Mouse (Mus musculus) CH12.LX (cell line): ENCODE results near the gene Zpbp2. TPM values are rescaled to one million over a fixed set of nuclear protein-coding genes. Genes with fewer than 3 reads are reported as not detected.

Source experiments
- DNase-seq: peaks from one replicate; pipeline ENCODE4 v3.0.0-alpha.2; 2013; ENCODE audit errors: extremely low read depth
- H3K27ac ChIP-seq: 2 replicates; pipeline ENCODE4 v1.5.1; 2012; ENCODE audit warnings: low read depth, mild to moderate bottlenecking, control low read depth, moderate library complexity; ENCODE audit not compliant: insufficient read depth
- H3K27me3 ChIP-seq: replicated peaks from 2 replicates; pipeline ENCODE3; 2012; ENCODE audit warnings: inconsistent platforms
- H3K36me3 ChIP-seq, 2 experiments: replicated peaks in 1 of 2; 2 replicates each; pipeline versions ENCODE3 to v1.6.1; 2012; ENCODE audit warnings: inconsistent platforms in 1 of 2, low read length in 1 of 2, mild to moderate bottlenecking in 1 of 2, mixed read lengths in 1 of 2, moderate library complexity in 1 of 2; ENCODE audit not compliant: control insufficient read depth in 1 of 2, insufficient read depth in 1 of 2
- H3K4me1 ChIP-seq, 2 experiments: 2 replicates each; pipeline ENCODE4 v1.6.1; 2012; ENCODE audit warnings: inconsistent platforms in 1 of 2, moderate library complexity in 1 of 2; ENCODE audit not compliant: insufficient read depth in 2 of 2, control insufficient read depth in 1 of 2
- H3K4me2 ChIP-seq: 2 replicates; pipeline ENCODE4 v1.6.1; 2012; ENCODE audit warnings: low read depth, mild to moderate bottlenecking, control low read depth; ENCODE audit not compliant: poor library complexity, insufficient read depth, severe bottlenecking
- H3K4me3 ChIP-seq, 3 experiments: fragments of 150-350 bp in 1 of 3; sonication (generic) in 1 of 3; replicated peaks in 1 of 3; 2 replicates each; pipeline versions ENCODE3 to v1.5.1; 2011 to 2012; ENCODE audit warnings: low read depth in 2 of 3, low read length in 2 of 3, mild to moderate bottlenecking in 2 of 3, moderate library complexity in 2 of 3, control low read depth in 1 of 3, improper control_type of control experiment in 1 of 3, inconsistent platforms in 1 of 3, mixed read lengths in 1 of 3; ENCODE audit not compliant: poor library complexity in 1 of 3
- H3K79me2 ChIP-seq: replicated peaks from 2 replicates; pipeline ENCODE4 v1.6.1; 2012; ENCODE audit warnings: mild to moderate bottlenecking, moderate library complexity; ENCODE audit not compliant: control insufficient read depth, poor library complexity, insufficient read depth, severe bottlenecking; ENCODE audit errors: extremely low read depth
- H3K9ac ChIP-seq: 2 replicates; pipeline ENCODE4 v1.6.1; 2012; ENCODE audit warnings: low read depth, mild to moderate bottlenecking, control low read depth, moderate library complexity; ENCODE audit not compliant: insufficient read depth
- H3K9me3 ChIP-seq: replicated peaks from 2 replicates; pipeline ENCODE3; 2012; ENCODE audit warnings: low read length, inconsistent platforms, mixed read lengths
- CHD1 ChIP-seq: IDR thresholded peaks from 2 replicates; pipeline ENCODE4 v1.6.1; 2012; ENCODE audit warnings: low read depth, low read length, improper control_type of control experiment, inconsistent platforms
- CHD2 ChIP-seq: IDR thresholded peaks from 2 replicates; pipeline ENCODE4 v1.6.1; 2011; ENCODE audit warnings: low read length, improper control_type of control experiment
- CTCF ChIP-seq, 2 experiments: IDR thresholded peaks in 1 of 2; conservative IDR thresholded peaks in 1 of 2; 2 replicates each; pipeline ENCODE4 v1.5.1; 2011 to 2012; ENCODE audit warnings: low read depth in 2 of 2, low read length in 2 of 2, improper control_type of control experiment in 1 of 2, inconsistent platforms in 1 of 2, mild to moderate bottlenecking in 1 of 2, moderate library complexity in 1 of 2
- EP300 ChIP-seq: IDR thresholded peaks from 2 replicates; pipeline ENCODE4 v1.6.1; 2011; ENCODE audit warnings: low read length, improper control_type of control experiment
- ETS1 ChIP-seq: conservative IDR thresholded peaks from 2 replicates; pipeline ENCODE4 v1.6.1; 2012; ENCODE audit warnings: low read depth, mild to moderate bottlenecking, inconsistent platforms, low read length, improper control_type of control experiment, moderate library complexity
- GABPA ChIP-seq: IDR thresholded peaks from 2 replicates; pipeline ENCODE4 v1.6.1; 2012; ENCODE audit warnings: low read depth, low read length, improper control_type of control experiment, inconsistent platforms; ENCODE audit not compliant: insufficient replicate concordance
- HCFC1 ChIP-seq: IDR thresholded peaks from 2 replicates; pipeline ENCODE4 v1.6.1; 2012; ENCODE audit warnings: low read depth, mild to moderate bottlenecking, inconsistent platforms, low read length, improper control_type of control experiment
- IRF4 ChIP-seq: IDR thresholded peaks from 2 replicates; pipeline ENCODE4 v1.6.1; 2014; ENCODE audit warnings: low read depth, mild to moderate bottlenecking, inconsistent platforms, low read length, improper control_type of control experiment
- JUN ChIP-seq: IDR thresholded peaks from 2 replicates; pipeline ENCODE4 v1.6.1; 2011; ENCODE audit warnings: low read depth, mild to moderate bottlenecking, low read length, improper control_type of control experiment, moderate library complexity; ENCODE audit not compliant: insufficient read depth
- JUND ChIP-seq: conservative IDR thresholded peaks from 2 replicates; pipeline ENCODE4 v1.6.1; 2011; ENCODE audit warnings: low read depth, low read length, improper control_type of control experiment
- MAFK ChIP-seq: IDR thresholded peaks from 2 replicates; pipeline ENCODE4 v1.6.1; 2011; ENCODE audit warnings: low read length, improper control_type of control experiment; ENCODE audit not compliant: insufficient replicate concordance
- MAX ChIP-seq: IDR thresholded peaks from 2 replicates; pipeline ENCODE4 v1.6.1; 2011; ENCODE audit warnings: low read length, improper control_type of control experiment
- MAZ ChIP-seq: IDR thresholded peaks from 2 replicates; pipeline ENCODE4 v1.6.1; 2012; ENCODE audit warnings: low read depth, mild to moderate bottlenecking, inconsistent platforms, low read length, improper control_type of control experiment, moderate library complexity
- MEF2A ChIP-seq: IDR thresholded peaks from 2 replicates; pipeline ENCODE4 v1.6.1; 2014; ENCODE audit warnings: low read depth, mild to moderate bottlenecking, inconsistent platforms, low read length, improper control_type of control experiment, borderline replicate concordance
- MXI1 ChIP-seq: IDR thresholded peaks from 2 replicates; pipeline ENCODE4 v1.6.1; 2011; ENCODE audit warnings: mild to moderate bottlenecking, low read depth, low read length, improper control_type of control experiment
- MYC ChIP-seq: IDR thresholded peaks from 2 replicates; pipeline ENCODE4 v1.6.1; 2011; ENCODE audit warnings: low read depth, mild to moderate bottlenecking, improper control_type of control experiment, low read length
- NELFE ChIP-seq: IDR thresholded peaks from 2 replicates; pipeline ENCODE4 v1.6.1; 2011; ENCODE audit warnings: low read depth, low read length, improper control_type of control experiment
- NRF1 ChIP-seq: IDR thresholded peaks from 2 replicates; pipeline ENCODE4 v1.6.1; 2014; ENCODE audit warnings: low read depth, mild to moderate bottlenecking, inconsistent platforms, low read length, improper control_type of control experiment, moderate library complexity
- POLR2A ChIP-seq: IDR thresholded peaks from 2 replicates; pipeline ENCODE4 v1.6.1; 2011; ENCODE audit warnings: low read depth, mild to moderate bottlenecking, improper control_type of control experiment, low read length
- POLR2AphosphoS2 ChIP-seq: IDR thresholded peaks from 2 replicates; pipeline ENCODE4 v1.6.1; 2011; ENCODE audit warnings: low read depth, low read length, improper control_type of control experiment
- RAD21 ChIP-seq: IDR thresholded peaks from 2 replicates; pipeline ENCODE4 v1.6.1; 2011; ENCODE audit warnings: low read depth, mild to moderate bottlenecking, low read length, improper control_type of control experiment, moderate library complexity
- RCOR1 ChIP-seq: conservative IDR thresholded peaks from 2 replicates; pipeline ENCODE4 v1.6.1; 2012; ENCODE audit warnings: low read depth, mild to moderate bottlenecking, inconsistent platforms, low read length, improper control_type of control experiment
- SIN3A ChIP-seq: IDR thresholded peaks from 2 replicates; pipeline ENCODE4 v1.6.1; 2012; ENCODE audit warnings: low read length, improper control_type of control experiment, inconsistent platforms
- SMC3 ChIP-seq: IDR thresholded peaks from 2 replicates; pipeline ENCODE4 v1.6.1; 2011; ENCODE audit warnings: low read depth, low read length, improper control_type of control experiment
- TBP ChIP-seq: conservative IDR thresholded peaks from 2 replicates; pipeline ENCODE4 v1.6.1; 2011; ENCODE audit warnings: low read depth, low read length, improper control_type of control experiment
- TCF12 ChIP-seq: IDR thresholded peaks from 2 replicates; pipeline ENCODE4 v1.6.1; 2014; ENCODE audit warnings: low read depth, mild to moderate bottlenecking, inconsistent platforms, low read length, improper control_type of control experiment
- USF1 ChIP-seq: IDR thresholded peaks from 2 replicates; pipeline ENCODE4 v1.6.1; 2014; ENCODE audit warnings: low read depth, mild to moderate bottlenecking, inconsistent platforms, low read length, improper control_type of control experiment
- USF2 ChIP-seq: conservative IDR thresholded peaks from 2 replicates; pipeline ENCODE4 v1.6.1; 2011; ENCODE audit warnings: low read depth, low read length, improper control_type of control experiment
- ZC3H11A ChIP-seq: IDR thresholded peaks from 2 replicates; pipeline ENCODE4 v1.6.1; 2012; ENCODE audit warnings: low read depth, mild to moderate bottlenecking, inconsistent platforms, low read length, improper control_type of control experiment
- ZKSCAN1 ChIP-seq: IDR thresholded peaks from 2 replicates; pipeline ENCODE4 v1.6.1; 2012; ENCODE audit warnings: low read depth, inconsistent platforms, low read length, improper control_type of control experiment, borderline replicate concordance
- ZMIZ1 ChIP-seq: IDR thresholded peaks from 2 replicates; pipeline ENCODE4 v1.6.1; 2012; ENCODE audit warnings: low read depth, mild to moderate bottlenecking, inconsistent platforms, low read length, improper control_type of control experiment
- ZNF384 ChIP-seq: IDR thresholded peaks from 2 replicates; pipeline ENCODE4 v1.6.1; 2012; ENCODE audit warnings: low read depth, low read length, improper control_type of control experiment, inconsistent platforms
- dilution Hi-C: fragments of 300-500 bp; cut with MboI; formaldehyde crosslinking; loops from 2 replicates; pipeline ENCODE4 v1.14.3; 2020; ENCODE audit warnings: low sequenced_read_pairs; ENCODE audit not compliant: extremely low pct_unique_long_range_greater_than_20kb, extremely low pct_ligation_motif_present
- in situ Hi-C: fragments of 300-500 bp; cut with MboI; formaldehyde crosslinking; loops from 3 replicates; pipeline ENCODE4 v1.14.3; 2019; ENCODE audit warnings: low sequenced_read_pairs, low pct_ligation_motif_present, low pct_unique_long_range_greater_than_20kb, mixed read lengths
- polyA plus RNA-seq: library from polyadenylated mRNA; unstranded; fragments of >175 nt; gene quantifications from 2 replicates; pipeline ENCODE4 v1.2.1, GENCODE M21; 2012; ENCODE audit warnings: low read depth; ENCODE audit not compliant: insufficient read length
- total RNA-seq, 2 experiments: library from RNA; depleted of rRNA; stranded (reverse); fragments of 300-350 nt in 1 of 2; fragments of >200 nt in 1 of 2; gene quantifications; 2 replicates each; pipeline ENCODE4 v1.2.3; 2012 to 2014

The Zpbp2 gene
- total and polyA plus RNA-seq, 3 experiments: 3.2 to 3.9 (median 3.7) TPM

DNA sequence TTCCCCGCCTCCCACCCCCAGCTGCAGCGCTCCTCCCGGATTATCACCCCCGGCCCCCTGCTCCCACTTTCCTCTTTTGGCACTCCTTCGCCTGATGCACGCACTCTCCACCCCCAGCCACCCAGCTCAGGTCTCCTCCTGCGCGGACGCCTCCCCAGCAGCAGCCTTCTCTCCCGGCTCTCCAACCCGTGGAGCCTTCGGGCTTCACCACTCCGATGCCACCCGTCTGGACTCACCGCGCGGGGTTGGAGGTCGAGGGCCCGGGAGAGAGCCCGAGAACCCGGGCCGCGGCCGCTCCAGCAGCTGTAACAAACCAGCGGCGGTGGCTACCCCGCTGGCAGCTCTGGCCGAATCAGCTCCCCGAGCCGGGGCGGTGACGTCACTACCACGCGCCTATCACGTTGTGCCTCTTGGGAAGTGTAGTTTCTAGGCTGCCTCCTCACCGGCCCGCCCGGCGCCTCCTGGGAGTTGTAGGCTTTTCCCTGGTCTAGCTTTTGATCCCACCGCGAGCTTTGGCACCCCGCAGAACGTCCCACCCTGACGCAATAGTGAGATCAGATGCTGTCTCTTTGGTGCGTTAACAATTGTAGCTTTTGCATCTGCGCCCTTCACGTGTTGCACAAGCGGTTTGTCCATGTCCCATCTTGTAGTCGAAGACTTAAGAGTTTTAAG lies 36.1 kb downstream of the Zpbp2 start, which contains the start of gene Ormdl3 (continued):
- TF ChIP-seq TBP: peak; percentile 75
- peak; percentile 100 for TF ChIP-seq HCFC1
- peak; percentile 93 for TF ChIP-seq MXI1
- TF ChIP-seq RAD21: no peak
- no peak for TF ChIP-seq MAFK
- no peak; the same call in none of the 2 replicates for TF ChIP-seq MAZ
- no peak for TF ChIP-seq JUN
- peak; percentile 62 for TF ChIP-seq IRF4
- peak; percentile 29; the same call in 1 of the 2 replicates for TF ChIP-seq MYC
- TF ChIP-seq CHD2: peak; percentile 84
- peak; percentile 74; the same call in 1 of the 2 replicates for TF ChIP-seq POLR2AphosphoS2
- no peak for TF ChIP-seq JUND
- TF ChIP-seq, all 38 proteins: peak for 24

DNA sequence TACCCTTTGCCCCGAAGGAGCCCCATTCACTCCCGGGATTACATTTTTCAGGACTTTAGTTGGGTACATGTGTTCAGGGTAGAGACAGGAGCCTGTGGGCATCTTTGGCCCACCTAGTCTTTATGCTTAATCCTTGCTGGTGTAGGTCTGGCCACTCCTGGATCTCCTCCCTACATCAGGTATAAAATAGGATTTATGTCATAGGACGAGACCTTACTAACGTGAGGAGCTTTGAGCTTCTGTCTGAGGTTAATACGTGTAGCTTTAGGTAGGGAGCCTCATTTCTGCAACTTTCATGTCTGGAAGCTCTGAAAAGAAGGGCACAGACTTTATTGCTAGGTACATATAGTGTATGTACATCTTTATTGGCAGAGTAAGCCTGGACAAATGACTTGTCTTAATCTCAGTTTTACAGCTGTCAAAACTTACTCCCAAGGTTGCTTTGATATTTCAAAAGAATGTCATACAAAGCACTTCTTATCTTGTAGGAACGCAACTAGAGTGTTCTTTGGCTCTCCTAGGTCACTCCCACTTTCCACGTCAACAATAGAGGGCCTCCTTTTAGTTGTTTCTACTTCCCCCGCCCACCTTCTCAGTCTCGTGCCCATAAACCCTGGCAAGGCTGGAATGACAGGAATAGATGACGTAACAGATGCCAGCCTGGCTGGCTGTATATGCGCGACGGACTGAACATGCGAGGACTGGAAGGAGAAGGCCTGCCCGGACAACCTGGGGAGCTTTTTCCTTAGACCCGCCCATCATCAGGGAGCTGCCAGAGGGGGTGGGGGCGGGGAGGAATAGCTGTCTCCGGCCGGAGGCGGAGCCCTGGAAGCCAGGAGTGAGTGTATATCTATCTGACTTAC lies 37.0 kb downstream of the Zpbp2 start:
- H3K79me2 ChIP-seq: peaks cover 17% of the 10 kb centered on the region
- peaks cover 10 to 23% of the 10 kb centered on the region in 2 experiments for H3K36me3 ChIP-seq
- TF ChIP-seq JUND (0 out of 2 replicates have a peak, but pooled peaks have one; percentile 8), POLR2AphosphoS2 (no peak), NELFE (no peak), POLR2A (no peak; the same call in 1 of the 2 replicates), MAX (peak; percentile 5; the same call in 1 of the 2 replicates), ZMIZ1 (no peak; the same call in 1 of the 2 replicates), MAZ (peak; percentile 93), ZNF384 (0 out of 2 replicates have a peak, but pooled peaks have one; percentile 5), RAD21 (no peak), MEF2A (peak; percentile 66), MXI1 (peak; percentile 49; the same call in 1 of the 2 replicates), HCFC1 (peak; percentile 64), EP300 (no peak), CTCF (conservative IDR thresholded peaks at IDR 0.05 in 1 of 2, IDR thresholded peaks at IDR 0.05 in 1 of 2; ENCODE audit: low read depth in 2 of 2, low read length in 2 of 2) (no peak), CHD2 (peak; percentile 88), ETS1 (peak; percentile 62; the same call in 1 of the 2 replicates), SMC3 (no peak), ZKSCAN1 (no peak), ZC3H11A (no peak), TCF12 (peak; percentile 44; the same call in 1 of the 2 replicates), NRF1 (no peak), JUN (no peak), RCOR1 (0 out of 2 replicates have a peak, but pooled peaks have one; percentile 55), USF1 (no peak), TBP (peak; percentile 35; the same call in 1 of the 2 replicates), CHD1 (no peak), GABPA (no peak), SIN3A (0 out of 2 replicates have a peak, but pooled peaks have one; percentile 55), USF2 (no peak), MAFK (no peak)

More for the DNA sequence above, 37.0 kb downstream of the Zpbp2 start:
- Histone ChIP-seq H3K9ac (peak overlapping the region; percentile 71), H3K4me2 (peak overlapping the region; percentile 72), H3K9me3 (no peaks in the 10 kb centered on the region), H3K4me3 (peak overlapping the region; percentile 61 to 95 (median 71)), H3K27me3 (peaks cover 29% of the 10 kb centered on the region), H3K4me1 (peaks cover 21 to 43% of the 10 kb centered on the region in 2 experiments), H3K27ac (peak overlapping the region; percentile 35)
- dilution Hi-C loops: no loop called here
- peak; percentile 92 for DNase-seq
- in situ Hi-C loops: loop anchor here (5.0 kb wide), 1 partner anchor 36 kb away; the partner anchor contains the start of gene Zpbp2
